Mouse (Mus musculus) neural tube, embryonic 15.5 days (tissue): ENCODE measurements around the gene Gabpb2. TPM values are rescaled to one million over a fixed set of nuclear protein-coding genes. Genes with fewer than 3 reads are reported as not detected.
"Not testable (repeated sequence)": the region's sequence is repeated elsewhere in the genome, so short reads cannot be mapped to it uniquely, and the experiment has no call there.

Source experiments
- ATAC-seq: fragments of 200-750 bp; cut with Nextera tagmentation; 2 replicates; pipeline ENCODE4 v1.8.0; 2017; ENCODE audit warnings: mild to moderate bottlenecking, moderate TSS enrichment, moderate library complexity; ENCODE audit not compliant: low FRiP score
- H3K27ac ChIP-seq: fragments of 300-500 bp; sonication (generic); replicated peaks from 2 replicates; pipeline ENCODE4 v1.5.1; 2015; ENCODE audit warnings: mild to moderate bottlenecking, inconsistent platforms
- H3K27me3 ChIP-seq: fragments of 300-500 bp; sonication (generic); replicated peaks from 2 replicates; pipeline ENCODE4 v1.6.1; 2015; ENCODE audit warnings: inconsistent platforms
- H3K36me3 ChIP-seq: fragments of 300-500 bp; sonication (generic); 2 replicates; pipeline ENCODE4 v1.6.1; 2015; ENCODE audit warnings: inconsistent platforms
- H3K4me1 ChIP-seq: fragments of 300-500 bp; sonication (generic); 2 replicates; pipeline ENCODE4 v1.6.1; 2015; ENCODE audit warnings: inconsistent platforms
- H3K4me2 ChIP-seq: fragments of 300-500 bp; sonication (generic); 2 replicates; pipeline ENCODE4 v1.6.1; 2015; ENCODE audit warnings: inconsistent platforms, mild to moderate bottlenecking, moderate library complexity
- H3K4me3 ChIP-seq: fragments of 300-500 bp; sonication (generic); replicated peaks from 2 replicates; pipeline ENCODE4 v1.5.1; 2015; ENCODE audit warnings: mild to moderate bottlenecking, inconsistent platforms
- H3K9ac ChIP-seq: fragments of 300-500 bp; sonication (generic); replicated peaks from 2 replicates; pipeline ENCODE4 v1.6.1; 2015; ENCODE audit warnings: mild to moderate bottlenecking, inconsistent platforms
- H3K9me3 ChIP-seq: fragments of 300-500 bp; sonication (generic); replicated peaks from 2 replicates; pipeline ENCODE4 v1.6.1; 2016; ENCODE audit warnings: inconsistent platforms
- WGBS: fragments of 180-500 bp; shearing (Covaris S2); methylation state at CpG from one replicate; pipeline ENCODE4 v1.1.7; 2015; ENCODE audit warnings: mixed read lengths; 5-methylcytosine and 5-hydroxymethylcytosine counted together
- polyA plus RNA-seq: library from polyadenylated mRNA; unstranded; fragments of >200 nt; fragmentation: Nextera tagmentation; extraction: Ambion mirVana; gene quantifications from 2 replicates; pipeline ENCODE4 v1.2.1, GENCODE M21; 2015

Gene Gabpb2
- polyA plus RNA-seq, 1 experiment from 2014 or later = 2.8 TPM

DNA sequence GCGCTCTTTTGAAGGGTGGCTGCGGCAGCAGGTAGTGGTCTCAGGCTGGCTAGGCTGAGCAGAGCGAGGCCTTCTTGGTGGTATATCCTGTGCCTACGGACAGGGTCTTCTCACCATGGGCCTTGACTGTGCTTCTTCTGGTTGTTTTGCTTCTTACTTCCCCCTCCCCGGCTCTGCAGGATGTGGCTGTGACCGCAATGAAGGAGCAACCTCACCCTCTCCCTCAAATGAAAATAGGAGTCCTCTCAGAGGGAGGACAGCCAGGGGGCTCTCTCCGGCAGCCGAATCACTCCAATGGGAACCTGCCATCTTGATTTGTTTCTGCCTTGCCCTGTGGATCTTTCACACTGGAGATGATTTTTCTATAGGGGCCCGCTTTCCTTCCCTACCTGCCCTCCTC is 76.2 kb downstream of the Gabpb2 start:
- Histone ChIP-seq H3K9me3 (no peaks in the 10 kb centered on the region), H3K9ac (no peak overlapping the region), H3K4me1 (peaks cover 4% of the 10 kb centered on the region; the same call in 1 of the 2 replicates), H3K27ac (no peak overlapping the region), H3K4me3 (no peak overlapping the region), H3K36me3 (peaks cover 19% of the 10 kb centered on the region), H3K4me2 (no peak overlapping the region), H3K27me3 (no peaks in the 10 kb centered on the region)
- no peak for ATAC-seq
- 93% methylated on average over 9 of the region's 9 CpGs for WGBS

DNA sequence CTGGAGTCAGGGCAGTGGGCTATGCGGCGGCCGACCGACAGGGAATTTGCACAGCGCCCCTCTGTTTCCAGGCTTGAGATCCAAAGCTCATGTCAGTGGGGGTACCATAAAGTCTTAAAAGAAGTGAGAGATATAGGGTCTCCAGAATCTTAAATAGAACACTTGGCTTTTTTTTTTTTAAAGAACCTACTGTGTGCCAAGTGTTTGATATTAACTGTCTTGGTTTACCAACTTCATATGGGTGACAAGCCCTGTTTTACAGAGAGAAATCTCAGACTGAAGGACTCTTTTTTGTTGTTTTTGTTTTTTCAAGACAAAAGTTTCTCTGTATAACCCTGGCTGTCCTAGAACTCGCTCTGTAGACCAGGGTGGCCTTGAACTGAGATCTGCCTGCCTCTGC is 76.9 kb downstream of the Gabpb2 start:
- Histone ChIP-seq H3K4me3 (no peak overlapping the region), H3K36me3 (peaks cover 19% of the 10 kb centered on the region), H3K4me1 (peaks cover 11% of the 10 kb centered on the region), H3K9me3 (no peaks in the 10 kb centered on the region), H3K4me2 (no peak overlapping the region), H3K9ac (no peak overlapping the region), H3K27ac (no peak overlapping the region), H3K27me3 (no peaks in the 10 kb centered on the region)
- 90% methylated on average over 6 of the region's 6 CpGs for WGBS
- ATAC-seq = no peak

DNA sequence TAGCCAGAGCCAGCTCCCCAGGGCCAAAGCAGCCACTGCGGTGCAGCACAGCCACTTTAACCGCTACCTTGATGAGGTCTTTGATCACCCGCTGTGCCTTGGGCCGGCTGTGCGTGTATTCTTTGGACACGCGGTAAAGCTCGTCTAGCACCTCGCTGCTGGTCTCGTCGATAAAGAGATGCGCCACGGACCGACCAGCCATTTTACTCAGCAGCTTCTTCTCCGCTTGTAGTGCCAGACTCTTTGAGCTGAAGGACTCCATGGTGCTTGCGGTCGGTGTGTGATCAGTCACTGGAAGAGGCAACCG is 77.5 kb downstream of the Gabpb2 start:
- Histone ChIP-seq H3K27ac (no peak overlapping the region), H3K27me3 (no peaks in the 10 kb centered on the region), H3K4me1 (peaks cover 17% of the 10 kb centered on the region), H3K36me3 (peaks cover 19% of the 10 kb centered on the region), H3K4me2 (no peak overlapping the region), H3K9ac (no peak overlapping the region), H3K4me3 (no peak overlapping the region), H3K9me3 (no peaks in the 10 kb centered on the region)
- no peak for ATAC-seq
- 68% methylated on average over 18 of the region's 18 CpGs for WGBS

DNA sequence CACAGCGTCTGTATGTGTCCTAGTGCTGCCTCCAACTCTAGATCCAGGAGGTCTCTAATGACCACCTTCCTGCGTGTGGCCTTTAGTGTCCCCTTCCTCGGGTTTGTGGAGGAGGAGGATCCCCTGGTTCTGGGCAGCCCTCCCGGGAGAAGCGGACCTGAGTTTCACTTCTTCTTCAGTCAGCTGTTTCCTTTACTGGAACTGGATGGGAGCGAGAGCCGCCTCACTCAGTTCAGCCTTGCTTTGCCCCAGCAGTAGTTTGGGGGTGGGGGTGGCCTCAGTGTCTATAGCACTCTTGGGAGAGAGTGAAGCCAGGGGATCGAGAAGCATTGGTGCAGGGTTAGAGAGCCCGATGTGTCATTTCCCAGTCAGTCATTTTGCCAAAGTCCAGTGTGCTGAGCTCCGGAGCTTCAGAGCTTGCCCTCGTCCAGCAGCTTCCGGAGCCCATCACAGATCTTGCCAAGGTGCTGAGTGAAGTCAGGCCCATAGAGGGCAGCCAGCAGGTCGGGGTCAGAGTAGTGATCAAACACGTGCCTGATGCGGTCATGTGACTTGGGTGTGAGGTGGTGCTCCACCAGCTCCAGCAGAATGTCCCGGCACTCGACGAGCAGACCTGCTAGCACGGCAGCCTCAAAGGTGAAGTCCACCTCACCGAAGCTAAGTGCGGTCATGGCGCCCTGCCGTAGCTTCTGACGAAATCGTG is 78.0 kb downstream of the Gabpb2 start:
- H3K4me3 ChIP-seq = no peak overlapping the region
- no peak overlapping the region for H3K4me2 ChIP-seq
- H3K9me3 ChIP-seq = no peaks in the 10 kb centered on the region
- WGBS = 79% methylated on average over 25 of the region's 25 CpGs
- no peak for ATAC-seq
- peaks cover 19% of the 10 kb centered on the region for H3K36me3 ChIP-seq
- H3K27me3 ChIP-seq = no peaks in the 10 kb centered on the region
- H3K4me1 ChIP-seq = peaks cover 22% of the 10 kb centered on the region
- no peak overlapping the region for H3K27ac ChIP-seq
- no peak overlapping the region for H3K9ac ChIP-seq

DNA sequence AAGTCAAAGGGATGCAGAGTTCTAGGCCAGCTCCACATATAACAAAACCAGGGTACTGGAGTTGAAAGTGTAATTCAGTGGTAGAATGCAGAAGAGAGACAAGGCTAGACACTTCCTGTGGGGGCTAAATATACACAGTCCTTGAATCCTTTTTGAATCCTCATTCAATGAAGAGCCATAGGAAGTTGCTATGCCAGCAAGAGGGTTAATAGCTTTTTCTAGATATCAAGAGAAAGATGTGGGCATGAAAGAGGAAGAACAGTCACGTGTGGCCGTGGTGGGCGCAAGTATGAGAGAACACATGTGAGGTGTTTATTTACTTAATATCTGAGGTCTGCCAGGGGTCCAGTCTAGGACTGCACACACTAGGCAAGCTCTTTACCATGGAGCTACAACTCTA is 81.4 kb downstream of the Gabpb2 start:
- no peak overlapping the region for H3K9ac ChIP-seq
- no peaks in the 10 kb centered on the region for H3K9me3 ChIP-seq
- peaks cover 31% of the 10 kb centered on the region for H3K4me1 ChIP-seq
- no peak overlapping the region for H3K27ac ChIP-seq
- no peaks in the 10 kb centered on the region for H3K27me3 ChIP-seq
- 93% methylated on average over 3 of the region's 3 CpGs for WGBS
- H3K4me3 ChIP-seq = no peak overlapping the region
- H3K36me3 ChIP-seq = peaks cover 23% of the 10 kb centered on the region
- no peak for ATAC-seq
- no peak overlapping the region for H3K4me2 ChIP-seq

DNA sequence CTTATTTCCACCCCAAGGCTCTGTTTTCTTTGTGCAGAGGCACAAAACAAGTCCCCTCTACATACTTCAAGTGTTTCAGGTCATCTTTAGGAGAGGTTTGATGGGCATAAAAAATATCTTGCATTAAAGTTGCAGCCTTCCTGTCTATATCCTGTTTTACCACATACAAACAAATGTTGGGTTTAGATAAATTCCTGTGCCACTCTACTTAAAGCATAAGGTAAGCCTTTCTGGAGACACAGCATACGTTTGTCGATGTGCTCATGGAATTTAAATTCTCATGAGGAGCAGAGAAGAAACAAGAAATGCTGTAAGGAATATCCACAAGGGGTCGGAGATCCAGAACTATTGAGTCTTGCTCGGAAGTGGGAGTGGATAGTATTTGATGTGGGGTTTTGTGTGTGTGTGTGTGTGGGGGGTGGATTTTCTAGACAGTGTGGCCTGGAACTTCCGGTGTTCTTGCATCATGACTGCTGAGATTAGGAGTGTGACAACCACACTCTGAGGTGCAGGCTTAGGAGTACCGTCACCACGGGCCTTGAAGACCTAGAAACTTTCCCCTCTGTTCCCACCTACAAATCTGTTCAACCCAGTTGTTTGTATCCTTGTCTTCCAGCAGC is 82.2 kb downstream of the Gabpb2 start:
- H3K36me3 ChIP-seq = peaks cover 24% of the 10 kb centered on the region
- H3K27ac ChIP-seq = no peak overlapping the region
- no peaks in the 10 kb centered on the region for H3K9me3 ChIP-seq
- WGBS = 91% methylated on average over 7 of the region's 7 CpGs
- no peak for ATAC-seq
- no peak overlapping the region; the same call in 1 of the 2 replicates for H3K9ac ChIP-seq
- H3K4me3 ChIP-seq = peak overlapping the region; percentile 37
- H3K4me1 ChIP-seq = peaks cover 31% of the 10 kb centered on the region
- peak overlapping the region; percentile 62 for H3K4me2 ChIP-seq
- no peaks in the 10 kb centered on the region for H3K27me3 ChIP-seq

DNA sequence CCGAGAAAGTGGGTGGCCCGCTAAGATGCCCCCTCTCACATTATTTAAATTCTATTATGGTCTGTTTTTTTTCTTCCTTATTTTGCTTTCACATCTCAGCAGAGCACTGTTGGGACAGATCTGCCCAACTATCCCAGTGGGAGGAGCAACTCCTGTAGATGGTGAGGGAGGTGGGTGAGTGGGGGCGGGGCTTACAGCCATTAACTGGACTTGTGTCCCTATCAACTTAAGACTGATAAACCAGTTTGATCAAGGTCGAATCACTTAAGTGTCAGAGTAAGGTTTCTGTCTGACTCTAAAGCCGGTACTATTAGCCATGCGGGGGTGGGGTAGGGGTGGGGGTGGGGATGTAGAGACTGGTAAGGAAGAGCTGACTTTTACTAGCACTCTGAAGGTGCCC is 82.7 kb downstream of the Gabpb2 start:
- peak; percentile 14; the same call in 1 of the 2 replicates for ATAC-seq

DNA sequence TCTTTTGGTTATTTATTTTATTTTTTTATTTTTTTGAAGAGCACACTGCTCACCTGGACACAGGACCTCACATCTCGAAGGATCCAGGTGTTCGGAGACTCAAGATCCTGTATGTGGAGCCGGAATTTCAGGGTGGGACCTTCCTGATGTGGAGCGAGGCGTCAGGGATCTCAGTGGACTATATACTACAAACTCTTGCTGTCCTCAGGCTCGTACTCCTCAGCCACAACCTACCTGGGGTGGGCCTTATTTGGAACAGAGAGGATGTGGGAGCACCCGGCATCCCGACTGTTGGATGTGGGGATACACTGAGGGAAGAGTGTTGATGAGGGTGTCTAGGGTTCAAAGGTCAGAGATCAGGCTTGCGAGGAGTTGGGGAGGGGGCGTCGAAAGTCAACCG is 83.6 kb downstream of the Gabpb2 start:
- H3K27me3 ChIP-seq, H3K4me2 ChIP-seq, H3K9me3 ChIP-seq, H3K9ac ChIP-seq, H3K27ac ChIP-seq: not testable (repeated sequence)
- WGBS = no CpG with 5 or more reads among the region's 12 CpGs
- ATAC-seq = peak; percentile 65
- peak overlapping the region; percentile 71; the same call in 1 of the 2 replicates for H3K4me3 ChIP-seq
- H3K36me3 ChIP-seq = peaks cover 18% of the 10 kb centered on the region
- peaks cover 37% of the 10 kb centered on the region for H3K4me1 ChIP-seq

More for the DNA sequence above, 82.7 kb downstream of the Gabpb2 start:
- Histone ChIP-seq H3K9me3 (no peaks in the 10 kb centered on the region), H3K27me3 (no peaks in the 10 kb centered on the region), H3K27ac (no peak overlapping the region), H3K4me1 (peaks cover 31% of the 10 kb centered on the region), H3K4me2 (peak overlapping the region; percentile 62), H3K4me3 (peak overlapping the region; percentile 37), H3K36me3 (peaks cover 19% of the 10 kb centered on the region), H3K9ac (peak overlapping the region; percentile 11)
- 27% methylated on average over 6 of the region's 6 CpGs for WGBS

DNA sequence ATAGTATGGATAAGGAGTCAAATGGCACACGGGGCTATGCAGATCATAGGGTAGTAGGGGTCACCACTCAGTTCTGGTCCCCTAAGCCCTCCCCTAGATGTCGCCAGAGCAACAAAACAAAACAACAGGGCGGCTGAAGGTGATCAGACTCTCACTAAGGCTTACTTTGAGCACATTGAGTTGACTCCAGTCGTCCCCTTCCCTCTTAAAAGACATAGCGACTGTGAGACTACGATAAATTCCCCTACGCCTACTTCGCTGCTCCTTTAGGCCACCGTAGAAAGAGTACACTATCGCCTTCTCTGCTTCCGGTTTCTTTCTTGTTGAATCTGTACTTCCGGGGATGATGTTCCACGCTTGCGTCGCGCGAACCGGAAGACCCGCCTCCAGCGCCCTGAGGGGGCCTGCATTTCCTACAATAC is 84.0 kb downstream of the Gabpb2 start, which contains the start of the genes Scnm1 and Lysmd1:
Gene Scnm1 (minus strand): TSS at position 332 of the 422 bp plus-strand sequence.
Gene Lysmd1 (plus strand): TSS at position 409 of the 422 bp plus-strand sequence.
- Histone ChIP-seq H3K27ac (peak within 1 kb of the TSS; percentile 87), H3K4me2 (peak within 1 kb of the TSS; percentile 88), H3K4me3 (peak within 1 kb of the TSS; percentile 71), H3K27me3 (no peaks in the 10 kb centered on the region), H3K4me1 (peaks cover 37% of the 10 kb centered on the region), H3K36me3 (peaks cover 23% of the 10 kb centered on the region), H3K9ac (peak within 1 kb of the TSS; percentile 78), H3K9me3 (no peaks in the 10 kb centered on the region)
- whole genome bisulfite sequencing = under 1% methylated on average over 20 of the region's 20 CpGs
- peak; percentile 95 for ATAC-seq

DNA sequence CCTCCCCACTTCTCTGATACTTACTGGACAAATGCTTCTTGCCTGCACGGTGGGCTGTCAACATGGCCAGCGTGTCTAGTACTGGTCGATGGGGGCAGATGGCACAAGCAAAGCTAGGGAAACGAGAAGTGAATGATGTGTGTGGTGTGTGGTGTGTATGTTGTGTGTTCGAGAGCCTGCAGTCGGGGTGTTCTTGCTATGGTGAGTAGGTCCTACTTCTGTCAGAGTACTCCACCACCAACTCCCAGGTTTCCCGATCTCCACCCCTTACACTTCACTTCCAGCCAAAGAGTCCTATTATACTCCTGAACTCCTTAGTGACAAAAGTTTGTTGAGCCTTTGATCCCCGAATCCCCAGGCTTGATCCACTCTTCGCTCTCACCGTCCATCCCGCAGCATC is 84.5 kb downstream of the Gabpb2 start:
- no peaks in the 10 kb centered on the region for H3K27me3 ChIP-seq
- peak overlapping the region; percentile 87 for H3K27ac ChIP-seq
- H3K4me2 ChIP-seq = peak overlapping the region; percentile 88
- H3K9me3 ChIP-seq = no peaks in the 10 kb centered on the region
- peak overlapping the region; percentile 71 for H3K4me3 ChIP-seq
- peaks cover 24% of the 10 kb centered on the region for H3K36me3 ChIP-seq
- peak; percentile 13; the same call in 1 of the 2 replicates for ATAC-seq
- 59% methylated on average over 11 of the region's 11 CpGs for WGBS
- peaks cover 37% of the 10 kb centered on the region for H3K4me1 ChIP-seq
- H3K9ac ChIP-seq = peak overlapping the region; percentile 78

DNA sequence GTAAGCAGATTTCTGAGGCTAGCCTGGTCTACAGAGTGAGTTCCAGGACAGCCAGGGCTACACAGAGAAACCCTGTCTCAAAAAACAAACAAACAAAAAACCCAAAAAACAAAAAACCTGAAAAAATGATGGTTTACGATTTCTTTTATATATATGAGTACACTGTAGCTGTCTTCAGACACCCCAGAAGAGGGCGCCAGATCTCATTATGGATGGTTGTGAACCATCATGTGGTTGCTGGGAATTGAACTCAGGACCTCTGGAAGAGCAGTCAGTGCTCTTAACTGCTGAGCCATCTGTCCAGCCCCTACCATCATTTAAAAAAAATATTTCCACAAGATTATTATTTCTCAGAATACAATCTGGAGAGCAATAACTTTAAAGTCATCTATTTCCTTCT is 85.3 kb downstream of the Gabpb2 start:
- WGBS = 89% methylated on average over 2 of the region's 2 CpGs
- H3K4me2 ChIP-seq, H3K9me3 ChIP-seq, H3K9ac ChIP-seq, H3K4me3 ChIP-seq, ATAC-seq, H3K27ac ChIP-seq, H3K27me3 ChIP-seq: not testable (repeated sequence)
- H3K4me1 ChIP-seq = peaks cover 37% of the 10 kb centered on the region
- H3K36me3 ChIP-seq = peaks cover 20% of the 10 kb centered on the region; the same call in 1 of the 2 replicates
